Mouse (Mus musculus) regulatory T cell (primary cell): ENCODE results near the gene Gm10300.

Experiments used
- in situ Hi-C: fragments of 300-600 bp; cut with MboI, MseI; formaldehyde crosslinking; loops from one replicate; pipeline ENCODE4 v1.15.1; 2025; ENCODE audit warnings: high pct_unique_total_duplicates

Gene Gm10300

GRCm38 (mm10) chr4:132077445-132077844, 2.9 kb downstream of the Gm10300 start:
- in situ Hi-C loops = no loop called here

GRCm38 (mm10) chr4:132078296-132078714, 3.8 kb downstream of the Gm10300 start:
- in situ Hi-C loops = no loop called here

- in situ Hi-C loops = loop anchor here (5.0 kb wide), 1 partner anchor 102 kb away; no protein-coding TSS in a partner anchor
Observed at GRCm38 (mm10) chr4:132079555-132080275, 5.2 kb downstream of the Gm10300 start.

- in situ Hi-C loops = loop anchor here (5.0 kb wide), 1 partner anchor 103 kb away; no protein-coding TSS in a partner anchor
Observed at GRCm38 (mm10) chr4:132080492-132080983, 6.0 kb downstream of the Gm10300 start.

- in situ Hi-C loops = no loop called here
Observed at GRCm38 (mm10) chr4:132085114-132085513, 10.6 kb downstream of the Gm10300 start.

- in situ Hi-C loops = no loop called here
Observed at GRCm38 (mm10) chr4:132088921-132089320, 14.4 kb downstream of the Gm10300 start.

- in situ Hi-C loops = loop anchor here (5.0 kb wide), 1 partner anchor 84 kb away; no protein-coding TSS in a partner anchor
Observed at GRCm38 (mm10) chr4:132093136-132093535, 18.6 kb downstream of the Gm10300 start.

GRCm38 (mm10) chr4:132093928-132094327, 19.4 kb downstream of the Gm10300 start:
- in situ Hi-C loops = loop anchor here (5.0 kb wide), 1 partner anchor 83 kb away; no protein-coding TSS in a partner anchor

- in situ Hi-C loops = no loop called here
Observed at GRCm38 (mm10) chr4:132095043-132095442, 20.5 kb downstream of the Gm10300 start.

GRCm38 (mm10) chr4:132099548-132099947, 25.1 kb downstream of the Gm10300 start:
- in situ Hi-C loops = no loop called here

- in situ Hi-C loops = loop anchor here (25.0 kb wide), 1 partner anchor 1539 kb away; the partner anchor contains the start of gene Nkain1
Observed at GRCm38 (mm10) chr4:132101152-132101551, 26.7 kb downstream of the Gm10300 start.

GRCm38 (mm10) chr4:132108221-132108620, 33.7 kb downstream of the Gm10300 start:
- in situ Hi-C loops = loop anchor here (25.0 kb wide), 1 partner anchor 1546 kb away; the partner anchor contains the start of gene Nkain1

- in situ Hi-C loops = loop anchor here (25.0 kb wide), 1 partner anchor 1549 kb away; the partner anchor contains the start of gene Nkain1
Observed at GRCm38 (mm10) chr4:132111227-132111626, 36.7 kb downstream of the Gm10300 start.

GRCm38 (mm10) chr4:132113411-132114095, 39.1 kb downstream of the Gm10300 start:
- in situ Hi-C loops = loop anchor here (25.0 kb wide), 1 partner anchor 1551 kb away; the partner anchor contains the start of gene Nkain1

- in situ Hi-C loops = loop anchor here (25.0 kb wide), 1 partner anchor 1554 kb away; the partner anchor contains the start of gene Nkain1
Observed at GRCm38 (mm10) chr4:132116315-132116714, 41.8 kb downstream of the Gm10300 start.

GRCm38 (mm10) chr4:132119566-132119965, 45.1 kb downstream of the Gm10300 start:
- in situ Hi-C loops = loop anchor here (25.0 kb wide), 1 partner anchor 1557 kb away; the partner anchor contains the start of gene Nkain1

GRCm38 (mm10) chr4:132121674-132122073, 47.2 kb downstream of the Gm10300 start:
- in situ Hi-C loops = loop anchor here (25.0 kb wide), 1 partner anchor 1559 kb away; the partner anchor contains the start of gene Nkain1

- in situ Hi-C loops = loop anchor here (25.0 kb wide), 1 partner anchor 1561 kb away; the partner anchor contains the start of gene Nkain1
Observed at GRCm38 (mm10) chr4:132123166-132123565, 48.7 kb downstream of the Gm10300 start.
